Mouse (Mus musculus): ENCODE measurements around the gene Gm21866. TPM values are rescaled to one million over a fixed set of nuclear protein-coding genes. Genes with fewer than 3 reads are reported as not detected.

The Gm21866 gene
- total RNA-seq (2023): not detected

DNA sequence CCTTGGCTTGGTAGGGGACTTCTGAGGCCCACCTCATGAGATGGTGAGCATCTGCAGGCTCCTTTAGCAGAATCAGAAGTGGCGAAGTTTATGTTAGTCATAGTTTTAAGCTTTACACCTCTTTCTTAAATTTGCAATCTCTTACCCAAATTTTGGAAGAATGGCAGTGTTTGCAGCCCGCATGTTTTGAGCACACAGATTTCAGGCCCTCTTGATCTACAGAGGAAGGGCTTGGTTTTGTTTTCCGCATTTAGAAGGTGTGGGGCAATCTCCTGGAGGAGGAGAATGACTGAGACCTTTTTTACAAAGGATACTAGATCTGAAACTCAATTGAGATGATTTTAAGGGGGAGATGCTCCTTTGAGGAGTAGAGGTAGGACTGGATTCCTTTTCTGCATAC, at the start of gene Gm21866:
TSS of gene Gm21866 (minus strand) at position 101 of the 400 bp plus-strand sequence.

DNA sequence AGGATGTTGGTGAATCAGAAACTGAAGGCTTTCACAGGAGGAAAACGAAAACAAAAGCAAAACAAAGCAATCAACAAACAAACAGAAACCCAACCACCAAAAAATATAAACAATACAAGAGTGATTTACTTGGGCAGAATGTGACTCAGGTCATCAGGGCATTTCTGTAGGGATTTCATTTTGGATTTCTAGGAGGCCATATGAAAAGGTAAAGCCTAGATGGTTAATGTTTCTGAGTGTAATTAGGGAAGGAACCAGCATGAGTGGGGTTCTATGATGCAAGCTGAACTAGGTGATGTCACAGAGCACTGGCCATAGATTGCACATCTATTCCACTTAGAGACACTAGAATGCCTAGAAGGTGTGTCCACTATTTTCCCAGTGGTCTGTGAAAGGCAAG, 28.3 kb upstream of the Gm21866 start, which contains the start of gene Gm20773:
TSS of gene Gm20773 (plus strand) at position 301 of the 400 bp plus-strand sequence.

Other genes with a start within 250 kb of the Gm21866 start
- not detected for gene Gm21828, start 241.7 kb downstream of the Gm21866 start, total RNA-seq (2023)
- gene Gm21440, start 213.2 kb downstream of the Gm21866 start, total RNA-seq (2023): not detected
- not detected for gene Gm21454, start 213.1 kb downstream of the Gm21866 start, total RNA-seq (2023)
- not detected for gene Gm21725, start 116.5 kb downstream of the Gm21866 start, total RNA-seq (2023)
- gene Gm20773, start 28.4 kb upstream of the Gm21866 start, total RNA-seq (2023): not detected